Mouse (Mus musculus): ENCODE measurements around the gene Thsd4. TPM values are rescaled to one million over a fixed set of nuclear protein-coding genes. Genes with fewer than 3 reads are reported as not detected.

Gene Thsd4
- total RNA-seq, 2 experiments from 2014 or later, result 9.1 to 10.8 TPM

DNA sequence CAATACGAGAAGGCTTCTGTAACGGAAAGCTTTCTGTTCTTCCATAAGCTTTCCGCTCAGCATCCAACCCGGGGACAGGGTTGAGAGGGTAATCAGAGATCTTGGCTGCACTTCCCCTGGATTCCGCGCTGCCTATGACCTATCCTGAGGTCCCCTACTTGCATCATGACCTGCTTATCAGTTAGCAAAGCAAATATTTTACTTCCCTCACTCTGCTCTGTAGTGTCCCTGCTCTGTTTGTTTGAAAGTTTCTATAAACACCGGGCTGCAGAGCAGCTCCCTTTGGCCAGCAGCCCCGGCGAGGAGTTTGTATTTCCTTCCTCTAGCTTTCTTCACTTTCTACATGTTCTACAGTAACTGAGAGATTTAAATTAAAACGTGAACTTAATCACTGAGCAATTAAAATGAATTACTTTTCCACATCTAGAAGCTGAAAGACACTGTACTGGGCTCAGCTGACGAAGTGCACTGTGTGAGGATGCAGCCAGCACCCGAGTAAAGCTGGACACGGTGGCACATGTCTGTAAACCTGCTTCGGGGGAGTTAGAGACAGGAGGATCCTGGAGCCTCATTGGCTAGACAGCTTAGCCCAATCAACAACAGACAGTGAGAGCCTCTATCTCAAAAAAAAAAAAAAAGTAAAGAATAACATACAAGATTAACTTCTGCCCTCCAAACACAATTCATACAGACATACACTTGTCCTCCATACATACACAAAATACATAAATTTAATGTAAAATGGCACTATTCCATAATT lies 43.7 kb downstream of the Thsd4 start:
- DNase-seq (ENCODE audit: extremely low spot score in 1 of 2, low spot score in 2 of 2), result no peak
- intact Hi-C loops (cut with DNase I), result no loop called here

DNA sequence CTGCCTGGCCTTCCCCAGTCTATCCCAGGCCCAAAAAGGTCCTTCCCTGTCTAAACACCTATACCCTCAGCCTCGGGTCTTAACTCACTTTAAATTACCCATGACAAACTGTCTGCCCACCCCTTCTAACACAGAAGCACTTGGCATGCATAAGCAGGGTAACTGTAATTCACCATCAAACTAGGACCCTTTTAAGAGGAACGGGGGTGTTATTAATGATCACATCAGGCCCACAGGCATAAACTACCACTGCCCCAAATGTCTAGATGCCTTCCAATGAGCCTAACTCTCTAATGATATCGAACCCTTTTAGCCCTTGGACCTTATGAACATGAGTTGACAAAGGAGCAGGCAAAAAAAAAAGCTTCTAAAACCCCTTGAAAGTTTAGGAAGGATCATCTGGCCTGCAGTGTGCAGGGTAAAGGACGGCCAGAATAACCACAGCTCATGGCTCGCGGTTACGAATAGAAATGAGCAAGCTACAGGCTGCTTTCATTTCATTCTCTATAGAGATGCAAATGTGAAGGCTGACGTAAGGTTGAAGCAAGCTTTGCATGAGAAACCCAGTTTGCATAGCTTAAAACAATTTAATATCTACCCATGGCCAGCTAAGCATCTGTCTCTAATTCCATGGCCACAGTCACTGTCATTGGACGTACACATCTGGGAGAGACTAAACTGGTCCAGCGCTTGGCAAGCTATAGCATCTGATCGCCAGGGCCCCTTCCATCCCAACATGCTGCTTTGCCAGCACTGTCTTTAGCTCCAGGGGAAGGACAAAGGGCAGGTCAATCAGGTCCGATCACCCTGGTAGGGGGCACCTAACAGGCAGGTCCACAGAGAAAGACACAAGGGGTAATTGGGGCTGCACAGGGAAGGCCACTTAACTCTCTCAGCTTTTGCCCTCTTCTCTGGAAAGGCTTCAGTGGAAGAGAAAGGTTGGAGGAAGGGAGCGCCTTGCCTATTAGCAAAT lies 61.5 kb downstream of the Thsd4 start:
- DNase-seq (ENCODE audit: extremely low spot score in 1 of 2, low spot score in 2 of 2), result no peak
- intact Hi-C loops (cut with DNase I), result no loop called here

DNA sequence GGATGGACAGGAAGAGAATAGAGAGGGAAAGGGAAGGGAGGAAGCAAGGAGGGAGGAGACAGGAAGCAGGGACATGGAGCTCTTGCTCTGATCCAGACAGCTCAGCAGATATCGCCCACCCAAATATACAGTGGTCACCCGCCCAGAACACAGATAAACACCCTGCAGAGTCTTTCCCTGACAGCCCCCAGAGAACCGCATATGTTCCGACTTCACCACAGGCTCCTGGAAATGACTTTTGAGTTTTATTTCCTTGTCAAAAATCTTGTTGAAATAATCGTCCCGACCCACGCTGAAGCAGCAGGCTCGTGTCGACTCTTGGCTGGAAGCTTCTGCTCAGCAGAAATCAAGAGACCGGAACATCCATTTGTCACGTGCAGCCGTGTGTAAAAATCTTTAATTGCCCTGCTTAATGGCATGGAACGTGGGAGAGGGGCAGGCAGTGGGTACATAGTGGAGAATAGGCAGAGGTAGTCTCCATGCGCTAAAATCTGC lies 63.3 kb downstream of the Thsd4 start:
- no peak for DNase-seq (ENCODE audit: extremely low spot score in 1 of 2, low spot score in 2 of 2)
- intact Hi-C loops (cut with DNase I), result no loop called here

DNA sequence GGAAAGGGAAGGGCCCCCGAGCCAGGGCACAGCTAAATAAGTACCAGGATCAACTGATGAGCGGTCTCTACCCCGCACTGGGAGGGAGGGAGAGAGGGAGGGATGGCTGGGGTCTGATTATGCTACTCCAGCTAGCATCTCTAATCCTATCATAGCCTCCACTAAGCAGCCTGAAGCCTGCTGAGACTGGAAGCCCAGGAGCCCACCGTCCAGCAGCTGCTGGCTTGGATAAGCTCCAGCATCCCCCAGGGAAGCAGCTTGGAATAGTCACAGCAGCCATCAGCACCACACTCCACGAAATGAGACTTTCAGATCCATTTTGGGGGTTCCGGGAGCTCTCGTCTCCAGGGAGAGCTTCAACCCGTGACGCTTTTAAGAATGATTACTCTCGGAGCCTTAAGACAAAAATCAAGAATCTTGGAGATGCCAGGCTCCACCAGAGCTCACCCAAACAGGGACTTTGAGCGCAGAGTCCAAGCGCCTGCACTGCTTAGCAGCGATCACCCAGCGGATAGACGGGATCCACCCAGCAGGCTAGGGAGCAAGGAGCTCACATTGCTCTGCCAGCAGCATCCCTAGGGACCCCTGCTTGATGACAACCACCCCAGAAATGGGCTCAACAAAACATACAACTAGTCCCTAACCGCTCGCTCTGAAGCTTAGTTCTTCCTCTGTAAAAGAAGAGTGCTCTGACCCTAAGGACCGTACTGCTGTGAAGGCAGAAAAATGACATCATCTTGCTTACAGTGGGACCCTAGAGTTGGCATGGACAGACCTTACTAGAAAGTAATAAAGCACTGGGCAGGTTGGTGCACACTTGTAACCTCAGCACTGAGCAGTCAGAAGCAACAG lies 64.3 kb downstream of the Thsd4 start:
- peak; percentile 60 to 69 for DNase-seq (ENCODE audit: extremely low spot score in 1 of 2, low spot score in 2 of 2)
- intact Hi-C loops (cut with DNase I), result no loop called here

DNA sequence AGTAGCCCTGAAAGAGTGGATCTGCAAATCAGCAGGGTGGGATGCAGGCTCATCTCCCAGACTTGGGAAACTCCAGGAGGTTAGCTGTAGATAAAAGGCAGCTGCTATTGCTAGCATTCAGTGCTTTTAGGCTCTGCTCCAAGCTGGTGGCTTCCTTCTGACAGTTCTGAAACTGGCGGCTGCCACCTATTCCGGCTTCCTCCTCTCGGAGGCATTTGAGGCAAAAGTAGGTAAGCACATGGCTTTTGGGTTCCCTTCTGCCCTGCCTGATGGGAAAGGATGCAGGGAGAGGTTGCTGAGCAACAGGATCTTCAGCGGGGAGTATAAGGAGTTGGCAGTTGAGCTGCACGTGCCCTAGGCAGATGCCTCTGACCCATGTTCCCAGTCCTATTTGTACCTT lies 65.2 kb downstream of the Thsd4 start:
- peak; percentile 56 for DNase-seq (ENCODE audit: extremely low spot score in 1 of 2, low spot score in 2 of 2)
- intact Hi-C loops (cut with DNase I), result no loop called here

DNA sequence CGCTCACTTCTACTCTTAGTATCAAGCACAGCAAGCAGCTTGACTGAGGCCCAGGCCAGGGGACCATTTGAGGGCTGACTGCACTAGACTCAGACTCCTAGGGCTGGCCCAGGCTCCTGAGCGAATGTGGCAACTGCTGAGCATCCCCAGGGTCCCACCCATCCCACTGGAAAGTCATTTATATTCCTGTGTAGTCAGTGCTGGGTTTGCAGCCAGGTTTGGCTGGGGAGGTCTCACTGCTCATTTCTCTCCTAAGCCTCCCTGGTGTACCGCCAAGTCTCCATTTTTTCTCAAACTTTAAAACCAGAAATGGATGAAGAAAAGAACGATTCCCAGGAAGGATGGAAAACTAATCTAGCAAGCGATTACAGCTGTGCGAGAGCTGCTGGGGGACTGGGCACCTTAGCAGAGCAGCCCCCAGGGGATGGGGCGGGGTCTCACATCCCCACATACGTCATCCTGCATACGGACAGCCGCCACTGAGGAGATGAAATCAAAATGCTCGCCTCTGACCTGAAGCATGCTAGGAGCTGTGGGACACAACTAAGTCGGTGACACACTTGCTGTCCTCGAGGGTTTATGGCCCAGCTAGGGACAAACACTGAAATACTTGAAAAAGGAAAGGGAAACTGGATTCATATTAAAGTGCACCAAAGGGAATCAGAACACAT lies 67.3 kb downstream of the Thsd4 start:
- DNase-seq (ENCODE audit: extremely low spot score in 1 of 2, low spot score in 2 of 2), result no peak
- intact Hi-C loops (cut with DNase I), result no loop called here

DNA sequence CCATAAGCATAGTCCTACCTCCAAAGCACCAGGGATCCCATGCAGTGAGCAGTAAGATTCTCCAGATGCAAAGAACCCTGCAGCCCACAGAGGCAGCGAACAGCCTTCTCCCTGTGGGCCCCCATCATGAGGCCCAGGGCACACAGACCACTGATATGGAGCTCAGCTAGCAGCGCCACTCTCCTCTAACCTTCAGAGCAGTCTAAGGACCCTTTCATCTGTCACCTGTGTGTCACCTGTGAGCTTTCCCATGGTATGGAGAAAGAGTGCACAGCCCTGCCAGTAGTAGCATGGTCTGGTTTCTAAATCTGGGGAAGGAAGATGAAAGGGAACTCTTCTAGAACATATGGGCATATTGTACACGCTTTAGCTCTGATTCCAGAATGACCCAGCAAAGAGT lies 72.3 kb downstream of the Thsd4 start:
- no peak for DNase-seq (ENCODE audit: extremely low spot score in 1 of 2, low spot score in 2 of 2)
- intact Hi-C loops (cut with DNase I), result no loop called here

DNA sequence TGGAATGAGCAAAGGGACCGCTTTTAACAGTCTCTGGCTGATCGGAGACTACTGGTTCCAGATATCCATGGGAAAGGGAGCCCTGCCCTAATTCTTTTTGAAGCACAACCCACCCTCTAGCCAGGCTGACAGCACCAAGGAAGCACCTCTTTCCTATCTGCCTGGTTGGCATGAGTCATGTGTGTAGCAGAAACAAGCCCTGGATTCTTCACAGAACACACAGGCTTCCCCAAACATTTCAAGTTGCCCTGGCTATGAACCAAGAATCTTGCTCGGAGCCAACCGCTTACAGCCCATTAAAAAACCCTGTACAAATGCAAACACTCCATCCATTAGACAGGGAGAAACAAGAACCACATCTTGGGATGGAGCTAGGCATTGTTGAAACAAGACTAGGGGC lies 76.0 kb downstream of the Thsd4 start:
- intact Hi-C loops (cut with DNase I), result no loop called here
- no peak for DNase-seq (ENCODE audit: extremely low spot score in 1 of 2, low spot score in 2 of 2)

DNA sequence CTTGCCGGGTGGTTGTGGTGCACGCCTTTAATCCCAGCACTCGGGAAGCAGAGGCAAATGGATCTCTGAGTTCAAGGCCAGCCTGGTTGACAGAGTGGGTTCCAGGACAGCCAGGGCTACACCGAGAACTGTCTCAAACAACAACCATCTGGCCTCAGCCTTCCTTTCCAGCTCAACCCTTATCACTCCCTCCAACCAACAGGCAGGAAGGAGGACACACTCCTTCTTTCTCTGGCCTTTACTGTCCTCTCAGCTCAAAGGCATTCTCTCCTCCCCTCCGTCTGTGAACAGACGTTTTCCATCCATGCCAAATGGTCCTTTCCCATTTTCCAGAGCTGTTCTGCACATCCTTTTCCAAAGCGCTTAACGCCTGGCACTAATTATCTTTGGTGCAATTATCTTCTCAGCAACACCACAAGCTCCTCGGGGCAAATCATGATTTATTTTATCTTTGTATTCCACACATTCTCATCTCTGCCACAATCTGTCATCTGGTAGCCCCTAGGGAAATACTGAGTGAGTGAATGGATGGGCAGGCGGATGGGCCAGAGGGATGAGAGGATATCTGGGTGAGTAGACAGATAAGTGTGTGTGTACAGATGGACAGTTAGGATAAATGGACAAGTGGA lies 80.5 kb downstream of the Thsd4 start:
- no peak for DNase-seq (ENCODE audit: extremely low spot score in 1 of 2, low spot score in 2 of 2)
- intact Hi-C loops (cut with DNase I), result no loop called here

DNA sequence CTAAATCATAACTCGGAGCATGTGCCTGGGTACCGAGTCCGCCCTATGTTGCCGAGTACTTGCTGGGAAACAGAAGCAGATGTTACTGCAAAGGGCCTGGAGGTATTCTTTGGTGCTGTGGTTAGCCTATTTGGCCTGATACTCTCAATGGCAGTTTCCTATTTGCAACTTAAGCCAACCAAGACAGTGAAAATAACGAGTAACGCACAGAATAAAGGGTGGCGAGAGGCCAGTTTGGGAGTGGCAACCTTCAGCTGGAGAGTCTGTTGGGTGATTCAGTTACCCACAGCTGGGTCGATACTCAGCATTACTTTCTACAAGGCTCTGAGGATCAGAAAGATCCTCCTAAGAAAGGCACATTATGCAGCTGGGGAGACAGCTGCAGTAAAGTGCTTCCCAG lies 81.3 kb downstream of the Thsd4 start:
- intact Hi-C loops (cut with DNase I), result no loop called here
- no peak for DNase-seq (ENCODE audit: extremely low spot score in 1 of 2, low spot score in 2 of 2)

DNA sequence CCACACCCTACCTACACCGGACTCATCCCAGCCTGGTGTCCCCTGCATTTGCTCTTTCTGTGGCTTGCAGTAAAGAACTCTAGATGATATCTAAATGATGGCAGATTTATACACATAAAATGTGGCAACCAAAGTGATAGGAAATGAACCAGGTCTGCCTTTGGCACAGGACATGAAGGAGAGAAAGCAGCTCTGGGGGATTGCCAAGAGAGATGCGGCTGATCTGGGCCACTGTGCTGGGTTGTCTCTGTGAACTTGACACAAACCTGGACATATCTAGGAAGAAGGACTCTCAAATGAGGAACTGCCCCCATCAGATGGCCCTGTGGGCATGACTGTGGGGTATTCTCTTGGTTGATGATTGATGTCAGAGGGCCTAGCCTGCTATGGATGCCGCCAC lies 85.6 kb downstream of the Thsd4 start:
- intact Hi-C loops (cut with DNase I), result no loop called here
- DNase-seq (ENCODE audit: extremely low spot score in 1 of 2, low spot score in 2 of 2), result no peak

DNA sequence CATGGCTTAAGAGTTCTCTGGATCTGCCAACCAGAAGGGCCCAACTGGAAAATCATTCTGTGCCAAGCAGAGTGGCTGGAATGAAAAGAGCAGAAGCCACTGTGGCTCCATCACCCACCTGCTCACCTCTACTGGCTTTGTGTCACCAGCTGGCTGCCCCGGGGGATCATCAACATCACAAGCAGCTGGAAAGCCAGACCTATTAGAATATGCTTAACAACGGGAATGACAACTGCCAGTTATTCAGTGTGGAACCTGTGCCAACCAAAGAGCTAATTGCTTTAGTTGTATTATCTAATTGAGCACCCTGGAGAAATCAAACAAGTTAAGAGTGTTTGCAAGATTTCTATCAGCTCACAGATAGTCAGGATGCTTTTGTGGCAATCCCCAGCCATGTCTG lies 87.8 kb downstream of the Thsd4 start:
- DNase-seq (ENCODE audit: extremely low spot score in 1 of 2, low spot score in 2 of 2), result no peak
- intact Hi-C loops (cut with DNase I), result no loop called here

DNA sequence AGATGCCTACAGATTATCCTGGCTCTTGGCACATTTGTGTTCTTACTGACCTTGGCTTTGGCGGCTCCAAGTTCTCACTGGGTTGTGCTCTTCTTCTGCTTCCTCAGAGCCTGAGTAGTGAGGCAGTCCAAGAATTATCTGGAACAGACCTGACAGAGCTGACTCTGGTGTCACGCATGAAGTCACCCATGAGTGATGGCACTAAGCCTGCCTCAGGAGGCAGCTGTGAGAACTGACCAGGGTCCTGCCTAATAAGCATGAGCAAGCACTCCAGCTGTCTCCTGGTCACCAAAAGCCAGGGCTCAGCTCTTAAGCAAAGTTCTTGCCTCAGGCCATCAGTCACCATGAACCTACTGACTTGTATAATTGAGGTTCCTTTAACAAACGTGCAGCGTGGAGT lies 89.9 kb downstream of the Thsd4 start:
- intact Hi-C loops (cut with DNase I), result no loop called here
- no peak for DNase-seq (ENCODE audit: extremely low spot score in 1 of 2, low spot score in 2 of 2)

DNA sequence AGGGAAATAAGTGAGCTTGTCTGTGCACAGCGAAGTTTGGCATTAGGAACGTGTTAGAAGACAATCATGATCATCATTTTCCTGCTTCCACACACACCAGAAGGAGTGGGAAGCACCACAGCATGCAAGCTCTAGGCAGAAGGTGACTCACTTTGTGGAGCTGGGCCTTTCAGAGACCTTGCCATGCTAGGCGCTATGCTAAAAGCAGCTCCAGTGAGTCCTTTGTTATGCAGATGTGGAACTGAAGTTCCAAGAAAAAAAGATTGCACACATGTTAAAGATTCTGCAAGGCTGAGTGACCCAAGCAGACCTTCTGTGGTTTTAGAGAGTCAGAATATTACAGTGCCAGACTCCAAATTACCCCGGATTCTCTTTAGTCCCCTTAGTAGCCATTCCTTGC lies 91.8 kb downstream of the Thsd4 start:
- intact Hi-C loops (cut with DNase I), result no loop called here
- no peak for DNase-seq (ENCODE audit: extremely low spot score in 1 of 2, low spot score in 2 of 2)

DNA sequence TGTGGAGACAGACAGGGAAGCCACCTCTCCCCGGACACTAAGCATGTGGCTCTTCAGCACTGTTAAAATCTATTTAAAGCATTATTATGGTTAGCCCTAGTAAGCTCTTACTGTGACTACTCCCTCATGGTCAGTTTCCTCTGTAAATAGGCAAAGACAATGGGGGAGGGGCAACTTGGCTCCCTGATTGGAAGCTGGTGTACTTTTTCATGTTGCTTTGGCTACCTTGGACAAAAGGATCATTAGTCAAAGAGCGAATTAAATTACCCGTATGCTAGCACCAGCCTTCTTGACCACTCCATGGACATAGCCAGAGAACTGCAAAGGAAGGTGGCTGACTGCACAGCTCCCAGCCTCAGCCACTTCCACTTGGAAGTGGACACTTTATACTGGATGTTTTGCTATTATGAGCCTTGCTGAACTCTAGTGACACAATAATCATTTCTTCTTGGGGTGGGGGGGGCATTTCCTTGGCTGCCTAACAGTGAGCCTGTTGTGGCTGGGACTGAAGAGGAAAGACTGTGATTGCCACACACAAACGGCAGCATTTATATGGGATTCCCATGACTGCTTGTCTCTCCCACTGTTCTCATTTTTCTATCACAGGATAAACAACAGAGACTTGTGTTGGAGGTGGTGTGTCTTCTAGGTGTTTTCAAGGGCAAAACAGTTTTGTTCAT lies 107.6 kb downstream of the Thsd4 start:
- intact Hi-C loops (cut with DNase I), result no loop called here
- no peak for DNase-seq (ENCODE audit: extremely low spot score in 1 of 2, low spot score in 2 of 2)

DNA sequence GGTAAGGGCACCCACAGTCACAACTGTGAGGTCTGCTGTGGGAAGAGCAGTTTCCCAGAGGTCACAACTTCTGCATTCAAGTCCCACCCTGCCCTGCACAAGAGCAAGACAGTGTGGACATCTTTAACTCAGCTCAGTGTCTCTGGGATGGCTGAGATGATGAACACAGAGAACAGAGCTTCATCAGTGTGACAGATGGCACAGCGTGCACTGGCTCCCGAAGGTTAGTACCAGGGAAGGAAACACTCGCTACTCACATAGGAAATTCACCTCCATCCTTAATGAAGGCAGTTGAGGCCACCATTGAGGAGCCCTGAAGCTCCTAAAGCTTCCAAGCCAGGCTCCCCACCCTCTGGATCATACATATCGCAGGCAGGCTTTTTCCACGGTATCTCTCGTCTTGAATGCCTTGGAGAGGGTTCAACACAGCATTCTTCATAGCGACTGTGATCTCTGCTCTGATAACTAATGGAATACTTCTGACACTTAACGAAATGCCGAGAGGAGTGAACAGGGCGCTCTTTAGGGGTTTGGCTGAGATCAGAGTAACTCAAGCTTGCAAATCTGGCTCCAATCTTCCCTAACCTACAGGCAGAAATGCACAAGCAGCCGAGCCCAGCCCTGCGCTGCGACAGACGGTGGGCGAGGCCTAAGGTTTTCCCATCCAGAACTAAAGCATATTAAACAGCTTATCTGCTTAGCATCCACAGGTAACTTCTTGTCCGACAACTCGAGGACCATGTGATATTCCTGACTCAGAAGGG lies 110.8 kb downstream of the Thsd4 start:
- intact Hi-C loops (cut with DNase I), result no loop called here
- DNase-seq (ENCODE audit: extremely low spot score in 1 of 2, low spot score in 2 of 2), result no peak

DNA sequence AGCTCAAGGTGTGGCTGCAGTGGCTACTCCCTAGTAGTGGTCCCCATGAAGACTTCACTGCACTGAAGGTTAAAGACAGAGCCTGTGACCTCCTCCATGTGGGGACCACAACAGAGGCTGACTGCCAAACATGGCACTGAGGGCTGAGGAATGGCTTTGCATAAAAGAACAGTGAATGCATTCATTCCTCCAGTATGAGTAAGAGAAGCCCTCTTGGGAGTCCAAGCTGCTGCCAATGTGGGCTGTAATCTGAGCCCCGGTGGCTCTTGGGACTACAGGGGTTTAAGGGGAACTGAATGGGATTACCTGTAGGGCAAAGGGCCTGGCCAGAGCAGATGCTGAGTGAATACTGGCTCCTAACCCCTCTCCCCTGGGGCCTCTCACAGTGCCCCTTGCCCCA lies 114.5 kb downstream of the Thsd4 start:
- no peak for DNase-seq (ENCODE audit: extremely low spot score in 1 of 2, low spot score in 2 of 2)

More for the DNA sequence above, 114.5 kb downstream of the Thsd4 start:
- intact Hi-C loops (cut with DNase I), result no loop called here
